Mouse (Mus musculus) activated CD4-positive, CD25-positive, alpha-beta regulatory T cell (primary cell): ENCODE results near the gene Parp2. TPM values are rescaled to one million over a fixed set of nuclear protein-coding genes. Genes with fewer than 3 reads are reported as not detected.

ENCODE experiments used
- polyA plus RNA-seq, 2 experiments: library from polyadenylated mRNA; unstranded; fragments of 100-300 nt; shearing (Covaris generic); gene quantifications; one replicate each; pipeline ENCODE4 v1.2.1; 2017

Parp2 gene
- 10 to 100 TPM; 59.8 to 62.3 TPM for polyA plus RNA-seq

GRCm38 (mm10) chr14:50807487-50808072, at the start of gene Parp2, which contains the start of gene Ccnb1ip1:
Gene Parp2, plus strand, starts transcription at chr14:50807841.
Gene Ccnb1ip1, minus strand, starts transcription at chr14:50807732.

GRCm38 (mm10) chr14:50785251-50785637, 22.4 kb upstream of the Parp2 start, which contains the start of gene Ttc5:
Gene Ttc5, minus strand, starts transcription at chr14:50785519.

GRCm38 (mm10) chr14:50869889-50870804, 62.5 kb downstream of the Parp2 start, which contains the start of gene Tep1:
Gene Tep1, minus strand, starts transcription at chr14:50870560.

Other genes with a start within 250 kb of the Parp2 start
- gene Olfr744, start 193.0 kb upstream of the Parp2 start, polyA plus RNA-seq = not detected
- gene Olfr745, start 168.5 kb upstream of the Parp2 start, polyA plus RNA-seq = not detected
- gene Olfr746, start 160.8 kb upstream of the Parp2 start, polyA plus RNA-seq = not detected
- gene Olfr747, start 114.6 kb upstream of the Parp2 start, polyA plus RNA-seq = not detected
- gene Olfr748, start 100.5 kb upstream of the Parp2 start, polyA plus RNA-seq = under 1 TPM in 1 of 2 experiments, not detected in 1; 0.36 TPM
- gene Olfr749, start 62.7 kb upstream of the Parp2 start, polyA plus RNA-seq = not detected
- 100 to 1,000 TPM; 103 to 104 TPM for gene Ttc5, start 22.3 kb upstream of the Parp2 start, polyA plus RNA-seq
- not detected for gene Ccnb1ip1, start 109 bp upstream of the Parp2 start, polyA plus RNA-seq
- 10 to 100 TPM; 19.2 to 24.1 TPM for gene Tep1, start 62.7 kb downstream of the Parp2 start, polyA plus RNA-seq
- gene Klhl33, start 89.7 kb downstream of the Parp2 start, polyA plus RNA-seq = under 1 TPM; 0.02 to 0.21 TPM
- 10 to 100 TPM; 84.6 to 90.7 TPM for gene Osgep, start 117.1 kb downstream of the Parp2 start, polyA plus RNA-seq
- 10 to 100 TPM; 41.2 to 87.4 TPM for gene Apex1, start 117.1 kb downstream of the Parp2 start, polyA plus RNA-seq
- 10 to 100 TPM; 60.2 to 68.1 TPM for gene Pip4p1, start 123.0 kb downstream of the Parp2 start, polyA plus RNA-seq
- gene Pnp, start 123.2 kb downstream of the Parp2 start, polyA plus RNA-seq = 10 to 100 TPM; 50.8 to 76.6 TPM
- gene Gm49342, start 136.7 kb downstream of the Parp2 start, polyA plus RNA-seq = not detected
- gene Pnp2, start 148.2 kb downstream of the Parp2 start, polyA plus RNA-seq = 1 to 10 TPM; 1.6 to 2.0 TPM
- under 1 TPM in 1 of 2 experiments, not detected in 1; 0.19 TPM for gene Rnase10, start 199.9 kb downstream of the Parp2 start, polyA plus RNA-seq
- not detected for gene Rnase9, start 234.0 kb downstream of the Parp2 start, polyA plus RNA-seq
- gene Rnase11, start 242.3 kb downstream of the Parp2 start, polyA plus RNA-seq = not detected
- gene Rnase12, start 249.8 kb downstream of the Parp2 start, polyA plus RNA-seq = under 1 TPM in 1 of 2 experiments, not detected in 1; 0.51 TPM